Mouse (Mus musculus): Measurements from ENCODE around the gene Shbg.

DNA sequence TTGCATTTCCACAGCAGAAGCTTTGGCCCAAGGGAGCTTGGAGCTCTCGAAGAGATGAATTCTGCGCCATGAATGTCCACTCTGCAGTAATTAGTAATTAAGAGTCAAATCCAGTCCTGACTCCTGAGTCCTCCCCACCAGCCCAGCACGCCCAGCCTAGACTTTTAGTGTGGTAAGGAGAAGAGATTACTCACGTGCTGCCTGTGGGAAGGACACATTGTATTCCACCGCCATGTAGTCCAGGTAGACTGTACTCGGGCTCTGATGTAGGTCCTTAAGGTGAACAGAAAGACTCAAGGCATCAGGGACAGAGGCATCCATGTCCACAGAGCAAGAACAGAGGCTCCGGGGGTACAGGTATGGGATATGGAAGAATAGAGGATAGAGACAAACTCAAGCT is 47.1 kb upstream of the Shbg start:
- no peak for TF ChIP-seq CTCF (conservative IDR thresholded peaks at IDR 0.05; ENCODE audit: insufficient read depth, insufficient read length, low read depth, low read length)
- no peak for TF ChIP-seq POLR2A (IDR thresholded peaks at IDR 0.05; ENCODE audit: low read depth, low read length)
